Mouse (Mus musculus): ENCODE data around the gene Mettl8. TPM values are rescaled to one million over a fixed set of nuclear protein-coding genes. Genes with fewer than 3 reads are reported as not detected.
A peak's percentile ranks its signal among the peaks of the same experiment; 100 is the strongest.

The Mettl8 gene
- polyA plus RNA-seq, 1 experiment from 2014 or later, result 10.0 TPM

DNA sequence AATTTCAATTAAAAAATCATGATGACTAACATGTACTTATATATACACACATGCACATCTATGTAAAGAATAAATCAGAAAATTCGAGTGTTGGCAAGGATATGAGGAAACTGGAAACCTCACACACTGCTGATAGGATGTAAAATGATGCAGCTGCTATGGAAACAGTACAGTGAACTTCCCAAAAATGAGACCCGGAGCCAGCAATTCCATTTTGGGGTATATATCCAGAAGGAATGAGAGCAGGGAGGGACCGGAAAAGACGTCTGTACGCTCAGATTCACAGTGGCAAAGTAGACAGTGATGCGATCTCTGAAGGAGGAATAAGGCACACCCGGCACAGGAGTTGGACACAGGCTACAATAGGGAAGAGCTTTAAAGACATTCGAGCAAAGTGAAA is 34.7 kb downstream of the Mettl8 start:
- H3K9me3 ChIP-seq (ENCODE audit: control insufficient read depth, low read length), result no peaks in the 10 kb centered on the region
- H3K36me3 ChIP-seq (ENCODE audit: control insufficient read depth, insufficient read depth, low read length), result no peaks in the 10 kb centered on the region
- peaks cover 8 to 14% of the 10 kb centered on the region in 2 experiments for H3K4me1 ChIP-seq (ENCODE audit: control insufficient read depth in 2 of 2, insufficient read depth in 2 of 2, low read length in 2 of 2)
- no peak overlapping the region for H3K4me3 ChIP-seq (ENCODE audit: control insufficient read depth in 1 of 2, insufficient read depth in 1 of 2, low read depth in 1 of 2, low read length in 2 of 2)
- H3K4me2 ChIP-seq (ENCODE audit: low read length), result no peak overlapping the region
- no peaks in the 10 kb centered on the region for H3K27me3 ChIP-seq (ENCODE audit: control insufficient read depth, insufficient read depth, low read length)
- 78% methylated on average over 8 of the region's 8 CpGs for WGBS
- peak overlapping the region in 1 of 2 experiments; percentile 22; a peak in 2 of 4 replicates for H3K27ac ChIP-seq (replicated peaks in 1 of 2; ENCODE audit: control insufficient read depth in 1 of 2, insufficient read depth in 1 of 2, low read depth in 2 of 2, low read length in 2 of 2)
- ATAC-seq (ENCODE audit: insufficient number of reproducible peaks, insufficient read depth, low FRiP score, low read depth), result no peak
- H3K9ac ChIP-seq (ENCODE audit: low read length), result no peak overlapping the region

DNA sequence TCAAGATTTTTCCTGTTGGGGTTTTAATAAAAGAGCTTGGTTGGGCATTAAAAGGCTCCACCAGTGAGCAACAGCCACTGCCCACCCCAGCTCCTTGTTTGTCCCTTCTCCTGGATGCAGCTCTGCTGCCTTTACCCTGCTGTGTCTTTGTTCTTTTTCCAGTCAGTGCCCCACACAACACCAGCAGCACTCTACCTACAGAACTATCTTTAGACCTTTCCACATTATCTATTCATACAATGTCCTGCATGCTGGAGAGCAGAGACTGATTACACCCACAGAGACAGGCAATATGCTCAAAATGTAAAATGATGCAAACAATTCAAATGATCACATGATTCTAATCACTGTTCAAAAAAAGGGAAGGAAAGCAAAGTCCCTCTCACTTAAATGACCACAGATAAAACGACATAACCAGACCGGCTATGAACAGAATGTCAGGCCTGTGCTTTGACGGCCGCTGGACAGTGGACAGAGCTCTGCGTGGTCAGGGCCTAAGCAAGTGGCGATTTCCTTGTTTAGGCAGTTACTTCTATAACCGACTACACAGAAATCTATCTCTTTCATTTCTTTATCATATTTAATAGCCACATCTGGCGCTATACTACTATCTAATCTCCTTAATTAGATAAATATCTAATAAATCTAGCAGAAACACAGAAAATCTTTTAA is 35.5 kb downstream of the Mettl8 start:
- 30% methylated on average over 8 of the region's 8 CpGs for WGBS
- peak overlapping the region; percentile 17 for H3K4me2 ChIP-seq (ENCODE audit: low read length)
- no peaks in the 10 kb centered on the region for H3K36me3 ChIP-seq (ENCODE audit: control insufficient read depth, insufficient read depth, low read length)
- H3K4me1 ChIP-seq (ENCODE audit: control insufficient read depth in 2 of 2, insufficient read depth in 2 of 2, low read length in 2 of 2), result peaks cover 4 to 9% of the 10 kb centered on the region in 2 experiments
- peak overlapping the region; percentile 78 to 79 for H3K27ac ChIP-seq (replicated peaks in 1 of 2; ENCODE audit: control insufficient read depth in 1 of 2, insufficient read depth in 1 of 2, low read depth in 2 of 2, low read length in 2 of 2)
- no peak overlapping the region for H3K4me3 ChIP-seq (ENCODE audit: control insufficient read depth in 1 of 2, insufficient read depth in 1 of 2, low read depth in 1 of 2, low read length in 2 of 2)
- no peaks in the 10 kb centered on the region for H3K27me3 ChIP-seq (ENCODE audit: control insufficient read depth, insufficient read depth, low read length)
- no peak for ATAC-seq (ENCODE audit: insufficient number of reproducible peaks, insufficient read depth, low FRiP score, low read depth)
- no peaks in the 10 kb centered on the region for H3K9me3 ChIP-seq (ENCODE audit: control insufficient read depth, low read length)
- peak overlapping the region; percentile 31; the same call in 1 of the 2 replicates for H3K9ac ChIP-seq (ENCODE audit: low read length)

DNA sequence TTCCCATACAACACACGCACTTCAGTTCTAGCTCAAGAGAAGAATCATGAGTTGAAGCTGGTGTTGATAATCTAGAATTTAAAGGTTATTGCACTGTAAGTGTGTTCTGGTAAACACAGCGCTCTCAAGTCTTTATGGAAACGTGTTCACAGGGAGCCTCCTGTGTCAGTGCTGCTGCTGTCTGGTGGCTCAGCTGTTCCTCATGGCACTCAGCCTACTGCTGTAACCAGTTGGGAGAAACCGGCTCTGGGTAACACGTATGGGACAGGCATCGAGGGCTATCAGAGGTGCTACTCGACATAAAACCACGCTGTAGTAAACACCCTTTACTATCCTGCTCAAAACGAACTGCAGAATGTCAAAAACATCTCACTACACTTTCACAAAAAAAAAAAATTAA is 36.1 kb downstream of the Mettl8 start:
- peak overlapping the region; percentile 17 for H3K4me2 ChIP-seq (ENCODE audit: low read length)
- WGBS, result 45% methylated on average over 9 of the region's 9 CpGs
- no peaks in the 10 kb centered on the region for H3K36me3 ChIP-seq (ENCODE audit: control insufficient read depth, insufficient read depth, low read length)
- no peak overlapping the region for H3K4me3 ChIP-seq (ENCODE audit: control insufficient read depth in 1 of 2, insufficient read depth in 1 of 2, low read depth in 1 of 2, low read length in 2 of 2)
- H3K27me3 ChIP-seq (ENCODE audit: control insufficient read depth, insufficient read depth, low read length), result no peaks in the 10 kb centered on the region
- peak overlapping the region; percentile 78 to 79 for H3K27ac ChIP-seq (replicated peaks in 1 of 2; ENCODE audit: control insufficient read depth in 1 of 2, insufficient read depth in 1 of 2, low read depth in 2 of 2, low read length in 2 of 2)
- H3K9ac ChIP-seq (ENCODE audit: low read length), result peak overlapping the region; percentile 31; the same call in 1 of the 2 replicates
- no peaks in the 10 kb centered on the region for H3K9me3 ChIP-seq (ENCODE audit: control insufficient read depth, low read length)
- peaks cover 4 to 9% of the 10 kb centered on the region in 2 experiments for H3K4me1 ChIP-seq (ENCODE audit: control insufficient read depth in 2 of 2, insufficient read depth in 2 of 2, low read length in 2 of 2)
- ATAC-seq (ENCODE audit: insufficient number of reproducible peaks, insufficient read depth, low FRiP score, low read depth), result no peak

DNA sequence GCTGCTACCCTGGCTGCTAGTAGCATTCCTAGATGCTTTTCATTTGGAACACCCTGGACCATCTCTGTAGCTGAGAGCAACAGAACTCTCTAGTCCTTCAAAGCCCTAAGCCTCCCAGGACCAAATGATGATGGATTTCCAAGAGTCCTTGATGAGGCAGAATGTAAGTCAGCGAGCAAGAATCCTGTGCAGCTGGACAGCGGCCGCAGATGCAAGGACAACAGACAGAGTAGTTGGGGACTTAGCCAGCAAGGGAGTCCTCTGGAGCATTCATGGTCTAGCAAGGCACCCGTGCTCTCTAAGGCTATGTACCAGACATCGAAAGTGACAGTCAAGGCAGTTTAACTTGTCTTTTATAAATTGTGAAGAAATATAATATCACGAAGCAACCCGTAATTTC is 41.9 kb downstream of the Mettl8 start:
- Histone ChIP-seq H3K27me3 (ENCODE audit: control insufficient read depth, insufficient read depth, low read length) (no peaks in the 10 kb centered on the region), H3K9me3 (ENCODE audit: control insufficient read depth, low read length) (0 out of 2 replicates have a peak, but pooled peaks cover 3% of the 10 kb centered on the region), H3K36me3 (ENCODE audit: control insufficient read depth, insufficient read depth, low read length) (no peaks in the 10 kb centered on the region), H3K9ac (ENCODE audit: low read length) (no peak overlapping the region), H3K27ac (replicated peaks in 1 of 2; ENCODE audit: control insufficient read depth in 1 of 2, insufficient read depth in 1 of 2, low read depth in 2 of 2, low read length in 2 of 2) (no peak overlapping the region), H3K4me1 (ENCODE audit: control insufficient read depth in 2 of 2, insufficient read depth in 2 of 2, low read length in 2 of 2) (no peaks in the 10 kb centered on the region), H3K4me2 (ENCODE audit: low read length) (no peak overlapping the region), H3K4me3 (ENCODE audit: control insufficient read depth in 1 of 2, insufficient read depth in 1 of 2, low read depth in 1 of 2, low read length in 2 of 2) (no peak overlapping the region)
- WGBS, result 87% methylated on average over 7 of the region's 7 CpGs
- ATAC-seq (ENCODE audit: insufficient number of reproducible peaks, insufficient read depth, low FRiP score, low read depth), result no peak

GRCm38 (mm10) chr2:71011816-71012215 is 43.6 kb downstream of the Mettl8 start:
- WGBS, result 76% methylated on average over 1 of the region's 1 CpGs
- Histone ChIP-seq H3K36me3 (ENCODE audit: control insufficient read depth, insufficient read depth, low read length) (no peaks in the 10 kb centered on the region), H3K4me2 (ENCODE audit: low read length) (no peak overlapping the region), H3K9ac (ENCODE audit: low read length) (no peak overlapping the region), H3K27ac (replicated peaks in 1 of 2; ENCODE audit: control insufficient read depth in 1 of 2, insufficient read depth in 1 of 2, low read depth in 2 of 2, low read length in 2 of 2) (no peak overlapping the region), H3K4me3 (ENCODE audit: control insufficient read depth in 1 of 2, insufficient read depth in 1 of 2, low read depth in 1 of 2, low read length in 2 of 2) (no peak overlapping the region), H3K9me3 (ENCODE audit: control insufficient read depth, low read length) (0 out of 2 replicates have a peak, but pooled peaks cover 3% of the 10 kb centered on the region), H3K27me3 (ENCODE audit: control insufficient read depth, insufficient read depth, low read length) (no peaks in the 10 kb centered on the region), H3K4me1 (ENCODE audit: control insufficient read depth in 2 of 2, insufficient read depth in 2 of 2, low read length in 2 of 2) (no peaks in the 10 kb centered on the region)
- ATAC-seq (ENCODE audit: insufficient number of reproducible peaks, insufficient read depth, low FRiP score, low read depth), result no peak

GRCm38 (mm10) chr2:71004354-71004753 is 51.0 kb downstream of the Mettl8 start:
- no peak overlapping the region for H3K4me3 ChIP-seq (ENCODE audit: control insufficient read depth in 1 of 2, insufficient read depth in 1 of 2, low read depth in 1 of 2, low read length in 2 of 2)
- no peak overlapping the region for H3K27ac ChIP-seq (replicated peaks in 1 of 2; ENCODE audit: control insufficient read depth in 1 of 2, insufficient read depth in 1 of 2, low read depth in 2 of 2, low read length in 2 of 2)
- H3K9ac ChIP-seq (ENCODE audit: low read length), result no peak overlapping the region
- WGBS, result 48% methylated on average over 4 of the region's 4 CpGs
- H3K9me3 ChIP-seq (ENCODE audit: control insufficient read depth, low read length), result 0 out of 2 replicates have a peak, but pooled peaks cover 3% of the 10 kb centered on the region
- H3K4me2 ChIP-seq (ENCODE audit: low read length), result no peak overlapping the region
- H3K4me1 ChIP-seq (ENCODE audit: control insufficient read depth in 2 of 2, insufficient read depth in 2 of 2, low read length in 2 of 2), result peaks cover 0 to 8% of the 10 kb centered on the region in 2 experiments; a peak in 2 of 4 replicates
- no peak for ATAC-seq (ENCODE audit: insufficient number of reproducible peaks, insufficient read depth, low FRiP score, low read depth)
- no peaks in the 10 kb centered on the region for H3K36me3 ChIP-seq (ENCODE audit: control insufficient read depth, insufficient read depth, low read length)
- no peaks in the 10 kb centered on the region for H3K27me3 ChIP-seq (ENCODE audit: control insufficient read depth, insufficient read depth, low read length)

DNA sequence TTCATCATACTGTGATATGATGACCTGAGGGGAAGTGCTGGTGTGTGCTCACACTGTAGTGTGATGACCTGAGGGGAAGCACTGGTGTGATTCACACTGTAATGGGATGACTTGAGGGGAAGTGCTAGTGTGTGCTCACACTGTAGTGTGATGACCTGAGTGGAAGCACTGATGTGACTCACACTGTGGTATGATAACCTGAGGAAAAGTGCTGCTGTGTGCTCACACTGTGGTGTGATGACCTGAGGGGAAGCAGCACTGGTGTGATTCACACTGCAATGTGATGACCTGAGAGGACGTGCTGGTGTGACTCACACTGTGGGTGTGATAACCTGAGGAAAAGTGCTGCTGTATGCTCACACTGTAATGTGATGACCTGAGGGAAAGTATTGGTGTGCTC is 52.9 kb downstream of the Mettl8 start:
- H3K9me3 ChIP-seq (ENCODE audit: control insufficient read depth, low read length), result no peaks in the 10 kb centered on the region
- no peak for ATAC-seq (ENCODE audit: insufficient number of reproducible peaks, insufficient read depth, low FRiP score, low read depth)
- no peaks in the 10 kb centered on the region for H3K36me3 ChIP-seq (ENCODE audit: control insufficient read depth, insufficient read depth, low read length)
- no peak overlapping the region for H3K4me3 ChIP-seq (ENCODE audit: control insufficient read depth in 1 of 2, insufficient read depth in 1 of 2, low read depth in 1 of 2, low read length in 2 of 2)
- WGBS, result 49% methylated on average over 1 of the region's 1 CpGs
- H3K27me3 ChIP-seq (ENCODE audit: control insufficient read depth, insufficient read depth, low read length), result no peaks in the 10 kb centered on the region
- H3K9ac ChIP-seq (ENCODE audit: low read length), result no peak overlapping the region
- no peak overlapping the region for H3K27ac ChIP-seq (replicated peaks in 1 of 2; ENCODE audit: control insufficient read depth in 1 of 2, insufficient read depth in 1 of 2, low read depth in 2 of 2, low read length in 2 of 2)
- peaks cover 2 to 8% of the 10 kb centered on the region in 2 experiments; a peak in 3 of 4 replicates for H3K4me1 ChIP-seq (ENCODE audit: control insufficient read depth in 2 of 2, insufficient read depth in 2 of 2, low read length in 2 of 2)
- H3K4me2 ChIP-seq (ENCODE audit: low read length), result no peak overlapping the region

Measured in heart, embryonic 14.5 days (tissue).